Mouse (Mus musculus) C3H10T1/2 (cell line): ENCODE data around the gene Ccdc189. TPM values are rescaled to one million over a fixed set of nuclear protein-coding genes. Genes with fewer than 3 reads are reported as not detected.

Experiments used
- polyA plus RNA-seq, 2 experiments: library from polyadenylated mRNA; unstranded; fragments of >200 nt; fragmentation: generic; extraction: Trizol; gene quantifications; one replicate each; pipeline ENCODE4 v1.2.1; 2012; ENCODE audit warnings: missing spikeins in 2 of 2

Gene Ccdc189
- 10 to 100 TPM in 1 of 2 experiments, 1 to 10 TPM in 1; 7.1 to 20.8 TPM for polyA plus RNA-seq

GRCm38 (mm10) chr7:127588011-127588871 lies at the start of gene Ccdc189, which contains the start of gene Rnf40:
Ccdc189 (minus strand) TSS chr7:127588595.
Rnf40 (plus strand) TSS chr7:127588767.

GRCm38 (mm10) chr7:127614891-127615843 lies 26.8 kb upstream of the Ccdc189 start, which contains the start of gene Zfp629:
Zfp629 (minus strand) TSS chr7:127615797.

GRCm38 (mm10) chr7:127572895-127573471 lies 15.4 kb downstream of the Ccdc189 start, which contains the start of gene Phkg2:
Phkg2 (plus strand) TSS chr7:127573340.

GRCm38 (mm10) chr7:127561340-127561858 lies 27.0 kb downstream of the Ccdc189 start, which contains the start of gene Tmem265:
Tmem265 (plus strand) TSS chr7:127561390.

Other genes starting within 250 kb of the Ccdc189 start
- gene Zfp768, start 243.0 kb downstream of the Ccdc189 start, polyA plus RNA-seq: 10 to 100 TPM; 12.4 to 21.7 TPM
- gene Zfp747, start 212.5 kb downstream of the Ccdc189 start, polyA plus RNA-seq: 1 to 10 TPM; 1.9 to 6.1 TPM
- under 1 TPM; 0.05 to 0.08 TPM for gene 9130019O22Rik, start 201.4 kb downstream of the Ccdc189 start, polyA plus RNA-seq
- 1 to 10 TPM; 3.0 to 5.2 TPM for gene E430018J23Rik, start 195.0 kb downstream of the Ccdc189 start, polyA plus RNA-seq
- under 1 TPM; 0.02 to 0.19 TPM for gene Zfp764, start 181.8 kb downstream of the Ccdc189 start, polyA plus RNA-seq
- gene Zfp688, start 166.5 kb downstream of the Ccdc189 start, polyA plus RNA-seq: 10 to 100 TPM; 11.3 to 25.7 TPM
- 1 to 10 TPM; 2.5 to 3.3 TPM for gene Zfp689, start 139.4 kb downstream of the Ccdc189 start, polyA plus RNA-seq
- 10 to 100 TPM; 23.4 to 40.6 TPM for gene Prr14, start 129.0 kb downstream of the Ccdc189 start, polyA plus RNA-seq
- 10 to 100 TPM; 11.9 to 36.7 TPM for gene Fbrs, start 109.4 kb downstream of the Ccdc189 start, polyA plus RNA-seq
- gene Srcap, start 76.6 kb downstream of the Ccdc189 start, polyA plus RNA-seq: 10 to 100 TPM in 1 of 2 experiments, under 1 TPM in 1; 0.92 to 10.3 TPM
- 10 to 100 TPM in 1 of 2 experiments, 1 to 10 TPM in 1; 3.1 to 16.7 TPM for gene Gm42715, start 69.0 kb downstream of the Ccdc189 start, polyA plus RNA-seq
- 1 to 10 TPM; 1.6 to 2.0 TPM for gene Tmem265, start 27.2 kb downstream of the Ccdc189 start, polyA plus RNA-seq
- gene Phkg2, start 15.3 kb downstream of the Ccdc189 start, polyA plus RNA-seq: 10 to 100 TPM; 18.5 to 31.4 TPM
- gene Rnf40, start 172 bp upstream of the Ccdc189 start, polyA plus RNA-seq: 10 to 100 TPM; 15.9 to 30.7 TPM
- 1 to 10 TPM; 1.2 to 8.7 TPM for gene Zfp629, start 27.2 kb upstream of the Ccdc189 start, polyA plus RNA-seq
- 100 to 1,000 TPM; 142 to 241 TPM for gene Bcl7c, start 120.3 kb upstream of the Ccdc189 start, polyA plus RNA-seq
- gene Ctf1, start 124.1 kb upstream of the Ccdc189 start, polyA plus RNA-seq: 10 to 100 TPM in 1 of 2 experiments, 1 to 10 TPM in 1; 4.2 to 26.0 TPM
- gene Ctf2, start 143.6 kb upstream of the Ccdc189 start, polyA plus RNA-seq: under 1 TPM; 0.08 to 0.22 TPM
- gene Fbxl19, start 155.9 kb upstream of the Ccdc189 start, polyA plus RNA-seq: 10 to 100 TPM; 15.7 to 19.4 TPM
- 10 to 100 TPM; 15.6 to 39.0 TPM for gene Orai3, start 181.2 kb upstream of the Ccdc189 start, polyA plus RNA-seq
- gene Setd1a, start 188.1 kb upstream of the Ccdc189 start, polyA plus RNA-seq: 10 to 100 TPM in 1 of 2 experiments, 1 to 10 TPM in 1; 5.5 to 15.8 TPM
- gene Gm49388, start 197.0 kb upstream of the Ccdc189 start, polyA plus RNA-seq: under 1 TPM in 1 of 2 experiments, not detected in 1; 0.13 TPM
- gene Hsd3b7, start 212.0 kb upstream of the Ccdc189 start, polyA plus RNA-seq: 10 to 100 TPM in 1 of 2 experiments, 1 to 10 TPM in 1; 9.4 to 28.8 TPM
- gene Stx4a, start 235.7 kb upstream of the Ccdc189 start, polyA plus RNA-seq: 10 to 100 TPM; 23.3 to 77.8 TPM
- gene Stx1b, start 236.0 kb upstream of the Ccdc189 start, polyA plus RNA-seq: under 1 TPM in 1 of 2 experiments, not detected in 1; 0.35 TPM